Mouse (Mus musculus): Measurements from ENCODE around the gene Aadat.
"Not testable (repeated sequence)": the region's sequence is repeated elsewhere in the genome, so short reads cannot be mapped to it uniquely, and the experiment has no call there.

The Aadat gene

DNA sequence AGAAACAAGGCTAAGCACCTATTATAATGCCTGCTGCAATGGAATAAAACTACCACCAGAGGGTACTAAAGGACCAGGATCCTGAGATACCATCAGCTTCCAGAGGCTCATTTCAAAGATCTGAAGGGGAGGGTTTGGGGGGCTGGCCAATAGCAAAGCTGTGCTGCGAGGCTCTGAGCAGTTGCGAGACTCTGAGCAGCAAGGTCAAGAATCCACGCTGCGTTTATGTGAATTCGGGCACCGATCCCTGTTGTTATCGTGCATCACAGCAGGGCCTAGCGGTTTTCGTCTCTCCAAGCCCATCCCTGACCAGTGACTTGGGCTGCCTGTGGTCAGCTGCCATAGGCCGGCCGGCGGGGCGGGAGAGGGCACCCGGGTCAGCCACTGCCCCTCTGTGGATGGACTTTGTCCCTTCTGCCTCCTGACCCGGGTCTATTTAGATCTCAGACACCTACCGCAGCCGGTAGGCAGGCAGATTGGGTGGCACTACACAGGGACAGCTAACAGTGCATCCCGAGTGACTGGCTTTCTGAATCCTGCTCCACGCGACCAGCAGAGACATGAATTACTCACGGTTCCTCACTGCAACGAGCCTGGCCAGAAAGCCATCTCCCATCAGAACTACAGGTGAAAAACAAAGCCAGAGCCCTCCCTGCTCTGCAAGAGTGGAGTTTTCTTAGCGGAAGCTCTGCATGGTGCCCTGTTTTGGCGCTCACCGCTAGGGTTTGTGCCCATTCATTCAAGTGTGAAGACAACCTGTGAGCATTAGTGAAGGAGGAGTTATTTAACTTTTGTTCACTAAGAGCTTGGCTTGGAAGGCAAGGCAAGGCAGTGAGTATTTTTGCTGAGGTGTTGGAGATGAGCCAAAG, at the start of gene Aadat:
Aadat (plus strand) TSS at position 280 of the 869 bp plus-strand sequence.
- peak; percentile 92 for DNase-seq

DNA sequence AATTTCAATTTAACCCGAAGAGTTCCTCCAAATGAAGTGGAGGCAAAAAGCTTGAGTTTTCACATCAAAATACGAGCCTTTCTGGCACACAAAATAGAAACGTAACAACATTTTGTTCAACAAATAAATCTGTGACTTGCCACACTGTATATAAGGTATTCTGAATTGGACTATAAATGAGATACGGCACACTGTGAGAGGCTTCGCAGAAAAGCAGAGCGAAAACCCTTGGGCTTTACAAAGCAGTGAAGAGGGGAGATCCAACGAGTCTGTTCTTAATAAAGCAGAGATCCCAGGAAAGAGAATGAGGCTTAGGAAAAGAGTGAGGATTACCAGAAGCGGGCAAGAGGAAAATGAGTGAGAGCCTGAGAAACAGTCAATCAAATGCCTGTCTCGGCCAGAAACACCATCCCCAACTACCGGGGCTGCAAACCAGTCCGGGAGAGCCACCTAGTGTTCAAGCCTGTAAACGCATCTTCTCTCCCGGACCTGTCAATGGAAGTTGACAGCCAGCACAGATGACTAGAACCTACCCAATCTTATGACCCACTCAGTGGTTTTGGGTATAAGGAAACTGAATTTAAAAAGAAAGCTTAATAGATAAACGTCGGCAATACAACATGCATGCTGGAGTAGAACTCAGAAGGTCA, 38.9 kb upstream of the Aadat start:
- peak; percentile 72 for DNase-seq

DNA sequence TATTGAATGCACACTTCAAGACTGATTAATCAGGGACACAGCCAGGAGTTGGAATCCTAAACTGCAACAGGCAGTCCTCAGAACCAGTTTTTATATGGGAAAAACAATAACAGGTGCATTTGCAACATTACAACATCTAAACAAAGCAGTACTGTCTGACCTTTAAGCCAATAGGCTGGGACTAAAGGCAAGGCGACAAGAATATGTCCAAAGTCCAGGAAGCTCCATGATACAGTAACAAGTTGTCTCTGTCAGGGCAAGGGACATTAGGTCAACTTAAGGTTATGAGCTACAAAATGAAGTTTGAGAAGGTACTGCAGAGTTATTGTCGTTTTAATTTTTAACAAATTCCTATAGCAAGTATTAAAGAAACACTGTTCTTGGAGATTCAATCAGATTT, 15.6 kb upstream of the Aadat start:
- no peak for DNase-seq

DNA sequence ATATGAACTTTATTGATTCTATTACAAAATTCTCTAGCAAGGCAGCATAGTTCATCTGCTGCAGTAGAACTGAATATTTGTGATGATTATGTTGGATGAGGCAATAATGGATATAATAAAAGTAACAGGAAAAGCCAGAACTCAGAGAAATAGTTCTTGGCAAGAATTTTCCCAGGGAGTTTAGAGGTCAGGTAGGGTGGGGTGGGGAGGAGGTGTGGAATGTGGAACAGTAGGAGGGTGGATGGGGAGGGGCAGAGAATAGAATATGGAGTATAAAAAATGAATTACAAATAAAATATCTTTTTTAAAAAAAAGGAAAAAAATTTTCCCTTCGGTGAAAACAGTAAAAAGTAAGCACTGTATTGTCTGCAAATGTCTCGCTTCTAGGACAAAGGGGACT, 13.9 kb upstream of the Aadat start:
- no peak for DNase-seq

DNA sequence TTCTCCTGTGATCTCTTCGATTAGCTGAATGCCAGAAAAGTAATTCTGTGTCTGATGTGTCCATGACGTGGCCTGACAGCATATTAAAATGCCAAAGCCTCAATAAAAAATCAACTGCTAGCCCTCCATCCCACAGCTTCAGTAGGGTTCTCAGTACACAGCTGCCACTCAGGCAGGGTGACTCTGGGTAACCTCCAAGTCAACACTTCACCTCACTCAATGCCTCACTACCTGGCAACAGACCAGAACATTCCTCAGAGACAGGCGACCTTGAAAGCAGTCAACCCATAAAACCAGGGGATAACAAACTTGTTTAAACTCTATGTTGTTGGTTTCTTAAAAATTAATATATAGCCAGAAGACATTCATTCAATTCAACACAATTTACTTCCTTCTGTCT, 13.3 kb upstream of the Aadat start:
- no peak for DNase-seq

DNA sequence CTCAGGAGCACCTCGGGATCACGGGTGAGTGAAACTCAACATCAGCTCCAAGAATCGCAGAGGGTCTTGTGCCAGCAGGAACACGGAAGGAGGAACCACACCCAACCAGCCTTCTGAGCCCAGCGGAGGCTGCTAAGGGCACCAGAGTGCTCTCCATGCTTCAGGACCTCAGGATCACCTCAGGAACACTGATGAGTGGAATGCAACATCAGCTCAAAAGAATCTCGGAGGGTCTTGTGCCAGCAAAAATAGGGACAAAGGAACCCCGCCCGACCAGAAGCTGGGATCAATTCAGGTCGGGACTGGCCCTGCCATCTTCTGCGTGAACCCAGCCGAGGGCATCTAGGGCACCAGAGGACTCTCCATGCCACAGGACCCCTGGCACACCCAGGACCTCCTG, 11.1 kb upstream of the Aadat start:
- no peak for DNase-seq

DNA sequence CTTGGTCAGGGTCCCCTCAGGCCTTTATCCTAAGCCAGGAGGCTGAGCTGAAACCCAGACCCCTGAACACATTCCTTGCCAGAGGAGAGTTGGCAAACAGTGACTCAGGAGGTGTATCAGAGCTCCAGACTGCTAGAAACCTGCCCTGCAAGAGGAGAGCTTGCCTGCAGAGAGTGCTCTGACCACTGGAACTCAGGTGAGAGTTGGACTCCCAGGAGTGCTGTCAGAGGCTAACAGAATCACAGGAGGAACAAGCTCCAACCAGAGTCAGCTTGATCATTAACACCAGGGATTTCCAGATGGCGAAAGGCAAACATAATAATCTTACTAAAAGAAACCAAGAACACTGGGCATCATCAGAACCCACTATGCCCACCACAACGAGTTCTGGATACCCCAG, 10.7 kb upstream of the Aadat start:
- DNase-seq = not testable (repeated sequence)

DNA sequence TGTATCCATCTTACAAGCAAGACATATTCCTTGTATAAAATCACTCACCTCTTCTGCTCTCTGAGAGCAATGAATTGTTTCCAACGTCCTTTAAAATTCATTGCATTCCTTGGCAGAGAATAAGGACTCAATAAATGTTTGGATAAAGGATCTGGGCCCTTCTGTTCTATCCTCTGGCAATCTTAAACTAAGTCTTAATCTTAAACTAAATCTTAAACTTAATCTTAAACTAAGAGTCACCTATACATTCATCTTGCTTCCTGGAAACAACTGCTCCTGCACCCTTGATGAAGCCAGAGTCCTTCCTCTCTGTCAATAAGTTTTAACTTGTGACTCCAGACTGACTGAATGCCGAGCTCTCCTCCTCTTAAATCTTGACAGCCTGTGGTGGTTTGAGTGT, 2.6 kb upstream of the Aadat start, which contains the start of gene Gm10283:
Gm10283 (minus strand) TSS at position 101 of the 400 bp plus-strand sequence.
- DNase-seq = no peak

DNA sequence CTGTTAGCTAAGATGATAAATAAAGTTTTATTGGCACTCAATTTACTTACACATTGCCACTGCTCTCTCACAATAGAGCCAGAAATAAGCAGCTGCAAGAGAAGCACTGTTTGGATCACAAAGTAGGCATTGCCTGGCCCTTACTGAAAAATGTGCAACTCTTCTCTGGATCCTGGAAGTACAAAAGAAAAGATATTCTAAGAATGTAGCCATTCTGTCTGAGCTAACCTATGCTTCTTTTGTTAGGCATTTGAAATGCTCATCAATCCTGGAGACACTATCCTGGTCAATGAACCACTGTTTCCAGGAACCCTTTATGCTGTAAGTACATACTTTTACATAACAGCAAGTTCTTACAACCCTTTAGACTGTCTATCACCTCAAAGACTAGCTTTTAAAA, 12.6 kb downstream of the Aadat start:
- no peak for DNase-seq

DNA sequence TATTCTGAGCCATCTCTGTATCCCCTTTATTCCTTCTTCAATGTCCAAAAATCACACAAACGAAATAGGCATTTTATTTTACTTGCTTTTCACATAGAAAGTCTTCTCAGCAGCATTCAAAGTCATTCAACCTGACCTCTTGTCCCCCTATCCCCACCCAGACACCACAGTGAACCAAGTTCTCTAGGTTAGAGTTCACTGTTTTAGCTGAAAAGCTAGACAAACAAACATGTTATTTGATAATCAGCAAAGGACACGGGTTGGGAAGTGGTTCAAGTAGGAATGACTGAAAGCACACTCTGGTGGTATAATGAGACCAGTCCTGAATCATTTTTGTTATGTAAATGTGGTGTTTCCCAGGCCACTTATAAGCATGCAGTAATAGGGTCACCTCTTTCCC, 29.2 kb downstream of the Aadat start:
- no peak for DNase-seq

DNA sequence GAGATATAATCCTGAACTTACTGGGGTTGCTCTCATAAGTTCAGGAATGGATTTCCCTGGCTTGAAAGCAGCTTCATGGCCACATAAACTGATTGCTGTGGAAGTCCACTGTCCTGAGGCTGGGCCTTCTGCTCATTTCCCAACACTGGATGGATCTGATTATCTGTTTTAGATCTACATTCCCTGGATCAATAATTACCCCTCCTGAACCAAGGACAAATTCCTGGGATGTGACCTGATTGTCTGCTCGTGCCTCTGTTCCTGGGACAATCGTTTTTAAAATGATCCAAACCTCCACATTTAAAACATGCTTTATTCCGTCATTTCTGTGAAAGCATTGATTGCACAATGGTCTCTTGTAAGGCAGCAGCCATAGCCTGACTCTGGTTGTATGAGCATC, 61.1 kb downstream of the Aadat start:
- DNase-seq = no peak

DNA sequence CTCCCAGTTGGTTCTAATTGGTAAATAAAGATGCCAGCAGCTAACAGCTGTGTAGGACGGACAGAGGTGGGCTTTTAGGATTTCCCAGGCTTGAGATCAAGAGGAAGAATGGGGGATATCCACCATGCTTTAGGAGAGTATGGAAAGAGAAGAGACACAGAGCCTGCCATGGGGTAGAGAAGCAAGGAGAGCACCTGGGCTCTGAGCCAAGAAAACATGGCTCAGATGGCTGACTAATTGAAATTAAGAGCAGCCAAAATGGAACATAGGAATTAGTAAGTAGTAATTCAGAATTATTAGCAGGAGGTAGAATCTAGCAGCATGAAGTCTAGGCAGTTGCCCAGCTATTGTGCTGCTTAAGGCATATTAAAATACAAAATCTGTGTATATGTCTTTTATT, 71.5 kb downstream of the Aadat start:
- no peak for DNase-seq

DNA sequence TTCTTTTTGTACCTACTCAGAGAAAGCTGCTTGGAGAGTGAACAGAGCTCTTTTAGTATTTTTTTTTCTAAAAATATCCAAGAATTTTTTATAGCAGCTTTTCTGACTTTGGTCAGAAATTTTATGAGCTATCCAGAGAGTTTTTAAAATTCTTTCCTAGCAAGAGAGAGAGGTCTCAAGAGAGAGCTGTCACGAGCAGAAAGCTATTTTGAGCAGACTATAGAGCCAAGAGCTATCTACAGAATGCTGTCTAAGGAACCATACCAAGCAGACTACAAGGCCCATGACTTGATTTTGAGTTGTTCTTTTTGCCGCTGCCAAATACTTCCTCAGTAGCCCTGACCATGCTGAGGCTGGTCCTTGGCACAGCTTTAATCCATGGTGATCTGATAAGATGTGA, 77.6 kb downstream of the Aadat start:
- DNase-seq = no peak

DNA sequence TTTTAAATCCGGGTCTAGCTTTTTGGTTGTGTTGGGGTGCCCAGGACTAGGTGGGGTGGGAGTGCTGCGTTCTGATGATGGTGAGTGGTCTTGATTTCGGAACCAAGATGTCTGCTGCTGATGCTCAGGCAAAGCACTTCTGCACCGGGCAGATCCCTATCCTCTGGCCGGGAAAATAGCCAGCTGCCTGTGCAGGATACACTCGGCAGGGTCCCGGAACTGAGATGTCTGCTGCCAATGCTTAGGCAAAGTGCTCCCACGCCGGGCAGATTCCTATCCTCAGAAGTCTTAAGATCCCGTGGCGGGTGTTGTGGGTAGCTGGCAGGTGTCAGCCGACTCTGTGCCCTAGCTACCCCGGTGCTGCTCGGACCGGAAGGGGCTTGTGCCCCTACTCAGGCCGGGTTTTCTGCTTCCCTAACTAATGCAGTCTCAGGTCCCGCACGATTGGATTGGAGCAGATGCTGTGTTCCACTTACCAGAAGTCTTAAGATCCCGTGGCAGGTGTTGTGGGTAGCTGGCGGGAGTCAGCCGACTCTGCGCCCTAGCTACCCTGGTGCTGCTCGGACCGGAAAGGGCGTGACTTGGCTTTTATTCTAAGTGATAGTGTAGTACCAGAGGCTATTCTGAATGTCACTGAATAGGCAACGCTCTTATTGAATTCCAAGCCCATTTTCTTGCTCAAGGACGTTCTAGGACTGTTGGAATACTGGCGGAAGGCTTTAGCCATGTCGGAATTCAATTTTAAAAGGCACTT, 85.8 kb downstream of the Aadat start:
- DNase-seq = not testable (repeated sequence)

DNA sequence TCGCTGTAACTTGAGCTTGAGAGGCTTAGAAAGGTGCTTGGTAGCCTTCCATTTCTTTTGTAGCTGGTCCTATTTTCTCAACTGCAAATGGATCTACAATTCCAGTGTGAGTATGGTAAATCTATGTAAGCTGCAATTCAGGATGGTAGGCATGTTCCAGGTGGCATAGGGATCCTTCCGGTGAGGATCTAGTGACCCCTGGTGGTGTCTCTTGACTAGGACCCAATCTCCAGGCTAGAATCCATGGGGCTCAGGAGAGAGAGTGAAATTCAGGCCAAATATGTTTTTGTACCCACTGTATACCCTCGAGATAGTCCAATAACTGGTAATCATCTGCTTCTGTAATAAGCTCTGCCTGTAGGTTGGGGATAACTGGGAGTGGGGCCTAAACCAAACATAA, 89.0 kb downstream of the Aadat start:
- peak; percentile 11 for DNase-seq

Data from retina, postnatal 1 day (tissue).